Mouse (Mus musculus) forebrain, embryonic 13.5 days (tissue): Measurements from ENCODE around the gene Kif1b. TPM values are rescaled to one million over a fixed set of nuclear protein-coding genes. Genes with fewer than 3 reads are reported as not detected.

Experiments
- ATAC-seq: fragments of 200-750 bp; cut with Nextera tagmentation; 2 replicates; pipeline ENCODE4 v1.8.0; 2017
- H3K27ac ChIP-seq: fragments of 300-500 bp; sonication (generic); 2 replicates; pipeline ENCODE4 v1.5.1; 2015; ENCODE audit warnings: inconsistent platforms, mild to moderate bottlenecking, moderate library complexity
- H3K27me3 ChIP-seq: fragments of 300-500 bp; sonication (generic); 2 replicates; pipeline ENCODE4 v1.6.1; 2015; ENCODE audit warnings: mild to moderate bottlenecking, inconsistent platforms
- H3K36me3 ChIP-seq: fragments of 300-500 bp; sonication (generic); 2 replicates; pipeline ENCODE4 v1.6.1; 2015; ENCODE audit warnings: mild to moderate bottlenecking, inconsistent platforms; ENCODE audit not compliant: poor library complexity, severe bottlenecking
- H3K4me1 ChIP-seq: fragments of 300-500 bp; sonication (generic); 2 replicates; pipeline ENCODE4 v1.6.1; 2015; ENCODE audit warnings: inconsistent platforms
- H3K4me2 ChIP-seq: fragments of 300-500 bp; sonication (generic); 2 replicates; pipeline ENCODE4 v1.6.1; 2015; ENCODE audit warnings: inconsistent platforms, mild to moderate bottlenecking, moderate library complexity
- H3K4me3 ChIP-seq: fragments of 300-500 bp; sonication (generic); 2 replicates; pipeline ENCODE4 v1.5.1; 2015; ENCODE audit warnings: mild to moderate bottlenecking, inconsistent platforms
- H3K9ac ChIP-seq: fragments of 300-500 bp; sonication (generic); 2 replicates; pipeline ENCODE4 v1.6.1; 2015; ENCODE audit warnings: mild to moderate bottlenecking, inconsistent platforms
- H3K9me3 ChIP-seq: fragments of 300-500 bp; sonication (generic); replicated peaks from 2 replicates; pipeline ENCODE4 v1.6.1; 2016; ENCODE audit warnings: inconsistent platforms
- WGBS: fragments of 180-500 bp; shearing (Covaris S2); methylation state at CpG from one replicate; pipeline ENCODE4 v1.1.7; 2015; 5-methylcytosine and 5-hydroxymethylcytosine counted together
- polyA plus RNA-seq: library from polyadenylated mRNA; unstranded; fragments of >200 nt; fragmentation: Nextera tagmentation; extraction: Ambion mirVana; gene quantifications from 2 replicates; pipeline ENCODE4 v1.2.1, GENCODE M21; 2015

Kif1b gene
- polyA plus RNA-seq, 1 experiment from 2014 or later = 136 TPM

GRCm38 (mm10) chr4:149332726-149333125 lies 25.2 kb upstream of the Kif1b start:
- ATAC-seq = no peak
- H3K4me1 ChIP-seq = no peaks in the 10 kb centered on the region
- no peak overlapping the region for H3K4me2 ChIP-seq
- H3K36me3 ChIP-seq = peaks cover 97% of the 10 kb centered on the region
- no peaks in the 10 kb centered on the region for H3K9me3 ChIP-seq
- H3K4me3 ChIP-seq = no peak overlapping the region
- H3K27me3 ChIP-seq = no peaks in the 10 kb centered on the region
- H3K27ac ChIP-seq = no peak overlapping the region
- no peak overlapping the region for H3K9ac ChIP-seq
- WGBS = 90% methylated on average over 7 of the region's 7 CpGs

GRCm38 (mm10) chr4:149330495-149330894 lies 23.0 kb upstream of the Kif1b start:
- WGBS = 94% methylated on average over 5 of the region's 5 CpGs
- no peak overlapping the region for H3K27ac ChIP-seq
- no peak overlapping the region for H3K4me2 ChIP-seq
- no peaks in the 10 kb centered on the region for H3K9me3 ChIP-seq
- ATAC-seq = no peak
- H3K27me3 ChIP-seq = no peaks in the 10 kb centered on the region
- no peak overlapping the region for H3K9ac ChIP-seq
- peaks cover 86% of the 10 kb centered on the region for H3K36me3 ChIP-seq
- no peak overlapping the region for H3K4me3 ChIP-seq
- no peaks in the 10 kb centered on the region for H3K4me1 ChIP-seq

GRCm38 (mm10) chr4:149328735-149329134 lies 21.2 kb upstream of the Kif1b start:
- Histone ChIP-seq H3K27ac (no peak overlapping the region), H3K4me3 (no peak overlapping the region), H3K9me3 (no peaks in the 10 kb centered on the region), H3K9ac (no peak overlapping the region), H3K27me3 (no peaks in the 10 kb centered on the region), H3K36me3 (peaks cover 69% of the 10 kb centered on the region), H3K4me1 (no peaks in the 10 kb centered on the region), H3K4me2 (no peak overlapping the region)
- WGBS = 78% methylated on average over 4 of the region's 4 CpGs
- ATAC-seq = no peak

DNA sequence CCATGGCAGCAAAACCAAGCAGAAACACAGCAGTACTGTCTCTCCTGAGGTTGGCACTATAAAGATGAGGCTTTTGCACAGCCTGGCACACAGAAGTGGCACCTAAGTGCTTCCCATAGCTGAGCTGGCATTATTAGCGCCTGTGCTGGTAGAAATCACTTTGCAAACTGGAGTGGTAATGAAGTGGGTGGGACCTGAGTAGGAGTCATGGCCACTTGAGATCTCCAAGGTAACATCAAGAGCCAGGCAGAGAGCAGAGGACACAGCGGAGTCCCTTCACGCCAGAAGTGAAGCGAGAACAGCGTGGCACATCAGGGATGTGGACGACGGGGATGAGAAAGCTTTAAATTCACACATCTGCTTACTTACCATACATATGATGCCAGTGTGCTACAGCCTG lies 19.8 kb upstream of the Kif1b start:
- Histone ChIP-seq H3K27me3 (no peaks in the 10 kb centered on the region), H3K27ac (no peak overlapping the region)
- ATAC-seq = no peak

DNA sequence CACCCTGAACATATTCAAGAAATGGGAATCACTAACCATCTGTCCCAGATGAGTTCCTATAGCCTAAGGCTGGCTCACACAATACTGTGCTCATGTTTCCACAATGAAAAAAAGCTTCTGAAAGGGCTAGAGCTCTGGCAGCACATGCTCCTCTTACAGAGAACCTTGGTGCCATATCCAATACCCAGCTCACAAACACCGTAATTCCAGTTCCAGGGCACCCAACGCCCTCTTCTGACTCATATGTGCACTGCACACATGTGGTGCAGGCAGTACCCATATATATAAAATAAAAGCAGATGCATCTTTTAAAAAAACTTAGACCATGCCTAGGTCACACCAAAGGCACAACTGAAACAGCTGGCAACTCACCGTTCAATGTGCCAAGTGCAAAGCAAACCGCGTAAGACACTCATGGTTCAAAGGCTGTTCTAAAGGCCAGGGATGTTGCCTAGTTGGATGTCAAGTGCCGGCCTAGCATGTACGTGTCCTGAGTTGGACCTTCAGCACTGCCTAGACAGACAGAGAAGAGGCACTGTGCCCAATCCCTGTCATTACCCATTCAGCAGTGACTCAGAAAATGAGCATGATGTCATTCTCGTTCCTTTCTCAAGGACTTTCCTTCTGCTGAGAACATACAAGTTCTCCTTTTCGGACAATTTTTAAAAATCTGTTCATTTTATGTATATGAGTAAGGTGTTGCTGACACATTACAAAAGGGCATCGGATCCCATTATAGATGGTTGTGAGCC lies 18.1 kb upstream of the Kif1b start:
- Histone ChIP-seq H3K36me3 (peaks cover 37% of the 10 kb centered on the region), H3K9ac (no peak overlapping the region), H3K9me3 (no peaks in the 10 kb centered on the region), H3K4me1 (no peaks in the 10 kb centered on the region), H3K4me2 (no peak overlapping the region), H3K27me3 (no peaks in the 10 kb centered on the region), H3K27ac (no peak overlapping the region), H3K4me3 (no peak overlapping the region)
- WGBS = 88% methylated on average over 10 of the region's 10 CpGs
- ATAC-seq = no peak

More for the DNA sequence above, 19.8 kb upstream of the Kif1b start:
- no peaks in the 10 kb centered on the region for H3K9me3 ChIP-seq
- no peak overlapping the region for H3K4me2 ChIP-seq
- peaks cover 54% of the 10 kb centered on the region for H3K36me3 ChIP-seq
- H3K4me3 ChIP-seq = no peak overlapping the region
- no peak overlapping the region for H3K9ac ChIP-seq
- H3K4me1 ChIP-seq = no peaks in the 10 kb centered on the region
- WGBS = 83% methylated on average over 7 of the region's 7 CpGs

GRCm38 (mm10) chr4:149323730-149324129 lies 16.2 kb upstream of the Kif1b start:
- WGBS = 86% methylated on average over 16 of the region's 16 CpGs
- H3K36me3 ChIP-seq = peaks cover 20% of the 10 kb centered on the region
- H3K4me3 ChIP-seq = no peak overlapping the region
- no peak overlapping the region for H3K4me2 ChIP-seq
- no peak overlapping the region for H3K9ac ChIP-seq
- H3K27ac ChIP-seq = no peak overlapping the region
- no peaks in the 10 kb centered on the region for H3K27me3 ChIP-seq
- no peak for ATAC-seq
- H3K4me1 ChIP-seq = peaks cover 6% of the 10 kb centered on the region; the same call in 1 of the 2 replicates
- no peaks in the 10 kb centered on the region for H3K9me3 ChIP-seq

DNA sequence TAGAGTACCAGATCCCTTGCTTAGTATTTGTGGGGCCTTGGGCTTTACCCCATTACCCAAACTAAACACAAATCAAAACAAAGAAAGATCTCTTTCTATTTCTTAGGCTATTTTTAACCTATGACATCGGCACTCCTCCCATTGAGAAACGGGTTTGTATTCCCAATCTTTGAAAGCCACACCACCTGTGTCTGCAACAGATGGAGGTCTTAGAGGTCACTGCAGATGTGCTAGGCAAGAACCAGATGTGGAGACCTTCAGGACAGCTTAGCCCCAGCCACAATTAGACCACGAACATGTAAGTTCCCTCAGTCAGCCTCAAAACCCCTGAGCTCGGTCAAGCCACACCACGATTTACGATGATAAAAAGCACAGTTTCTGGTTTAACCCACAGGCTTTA lies 15.2 kb upstream of the Kif1b start:
- Histone ChIP-seq H3K9me3 (no peaks in the 10 kb centered on the region), H3K4me1 (peaks cover 11% of the 10 kb centered on the region), H3K27ac (no peak overlapping the region), H3K27me3 (no peaks in the 10 kb centered on the region), H3K4me3 (no peak overlapping the region), H3K4me2 (no peak overlapping the region), H3K36me3 (peaks cover 12% of the 10 kb centered on the region), H3K9ac (no peak overlapping the region)
- no peak for ATAC-seq
- WGBS = 79% methylated on average over 6 of the region's 6 CpGs

- Histone ChIP-seq H3K4me2 (no peak overlapping the region), H3K9ac (no peak overlapping the region), H3K27me3 (no peaks in the 10 kb centered on the region), H3K9me3 (no peaks in the 10 kb centered on the region), H3K36me3 (peaks cover 7% of the 10 kb centered on the region), H3K27ac (no peak overlapping the region), H3K4me3 (no peak overlapping the region), H3K4me1 (peaks cover 15% of the 10 kb centered on the region)
- WGBS = 67% methylated on average over 4 of the region's 4 CpGs
- no peak for ATAC-seq
Measured at GRCm38 (mm10) chr4:149322286-149322685, 14.8 kb upstream of the Kif1b start.

- Histone ChIP-seq H3K27me3 (no peaks in the 10 kb centered on the region), H3K4me2 (no peak overlapping the region), H3K9me3 (no peaks in the 10 kb centered on the region), H3K36me3 (no peaks in the 10 kb centered on the region), H3K4me1 (peaks cover 19% of the 10 kb centered on the region), H3K9ac (no peak overlapping the region), H3K4me3 (no peak overlapping the region), H3K27ac (peak overlapping the region; percentile 26)
- ATAC-seq = peak; percentile 82
- 40% methylated on average over 9 of the region's 9 CpGs for WGBS
Measured at GRCm38 (mm10) chr4:149319088-149319487, 11.6 kb upstream of the Kif1b start.

- ATAC-seq = peak; percentile 70
- WGBS = 45% methylated on average over 5 of the region's 5 CpGs
- no peaks in the 10 kb centered on the region for H3K27me3 ChIP-seq
- H3K4me2 ChIP-seq = no peak overlapping the region
- H3K36me3 ChIP-seq = no peaks in the 10 kb centered on the region
- peak overlapping the region; percentile 72 for H3K27ac ChIP-seq
- no peaks in the 10 kb centered on the region for H3K9me3 ChIP-seq
- peaks cover 19% of the 10 kb centered on the region for H3K4me1 ChIP-seq
- no peak overlapping the region for H3K4me3 ChIP-seq
- H3K9ac ChIP-seq = no peak overlapping the region
Measured at GRCm38 (mm10) chr4:149317387-149317786, 9.9 kb upstream of the Kif1b start.

DNA sequence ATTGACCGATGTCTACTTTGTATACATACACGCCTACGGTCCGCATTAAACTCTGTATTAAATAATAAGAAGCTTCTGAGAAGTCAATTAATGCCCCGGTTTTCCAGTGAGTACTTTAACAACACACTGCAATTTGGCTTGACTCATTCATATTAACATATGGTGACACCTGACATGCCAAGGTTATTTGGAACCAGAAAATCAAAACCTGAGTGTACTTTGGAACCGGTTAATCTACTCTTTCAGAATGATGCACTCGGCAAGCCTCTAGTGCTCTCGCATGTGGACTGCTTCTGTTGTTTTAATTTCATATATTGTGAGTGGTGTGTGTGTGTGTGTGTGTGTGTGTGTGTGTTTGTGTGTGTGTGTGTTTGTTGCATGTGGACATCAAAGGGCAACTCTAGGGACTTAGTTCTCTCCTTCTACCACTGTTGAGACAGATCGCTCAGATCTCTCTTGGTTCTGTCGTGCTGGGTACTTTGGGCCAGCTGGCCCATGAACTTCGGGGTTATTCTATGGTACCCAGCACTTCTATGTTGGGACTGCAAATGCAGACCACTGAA lies 6.9 kb upstream of the Kif1b start:
- H3K9ac ChIP-seq = no peak overlapping the region
- WGBS = 90% methylated on average over 11 of the region's 11 CpGs
- peaks cover 19% of the 10 kb centered on the region for H3K4me1 ChIP-seq
- H3K9me3 ChIP-seq = no peaks in the 10 kb centered on the region
- no peaks in the 10 kb centered on the region for H3K36me3 ChIP-seq
- H3K4me2 ChIP-seq = no peak overlapping the region
- no peak overlapping the region for H3K27ac ChIP-seq
- H3K4me3 ChIP-seq = no peak overlapping the region
- no peak for ATAC-seq
- H3K27me3 ChIP-seq = no peaks in the 10 kb centered on the region

- no peaks in the 10 kb centered on the region for H3K36me3 ChIP-seq
- H3K4me3 ChIP-seq = no peak overlapping the region
- 81% methylated on average over 12 of the region's 12 CpGs for WGBS
- no peak overlapping the region for H3K27ac ChIP-seq
- no peak overlapping the region for H3K9ac ChIP-seq
- H3K4me2 ChIP-seq = no peak overlapping the region
- H3K4me1 ChIP-seq = peaks cover 18% of the 10 kb centered on the region
- H3K9me3 ChIP-seq = no peaks in the 10 kb centered on the region
- no peaks in the 10 kb centered on the region for H3K27me3 ChIP-seq
- ATAC-seq = no peak
Measured at GRCm38 (mm10) chr4:149313558-149314253, 6.2 kb upstream of the Kif1b start.
